Mouse (Mus musculus): ENCODE measurements around the gene Slc29a1. TPM values are rescaled to one million over a fixed set of nuclear protein-coding genes. Genes with fewer than 3 reads are reported as not detected.

The Slc29a1 gene
- total RNA-seq, 2 experiments from 2014 or later: 121 to 161 TPM

DNA sequence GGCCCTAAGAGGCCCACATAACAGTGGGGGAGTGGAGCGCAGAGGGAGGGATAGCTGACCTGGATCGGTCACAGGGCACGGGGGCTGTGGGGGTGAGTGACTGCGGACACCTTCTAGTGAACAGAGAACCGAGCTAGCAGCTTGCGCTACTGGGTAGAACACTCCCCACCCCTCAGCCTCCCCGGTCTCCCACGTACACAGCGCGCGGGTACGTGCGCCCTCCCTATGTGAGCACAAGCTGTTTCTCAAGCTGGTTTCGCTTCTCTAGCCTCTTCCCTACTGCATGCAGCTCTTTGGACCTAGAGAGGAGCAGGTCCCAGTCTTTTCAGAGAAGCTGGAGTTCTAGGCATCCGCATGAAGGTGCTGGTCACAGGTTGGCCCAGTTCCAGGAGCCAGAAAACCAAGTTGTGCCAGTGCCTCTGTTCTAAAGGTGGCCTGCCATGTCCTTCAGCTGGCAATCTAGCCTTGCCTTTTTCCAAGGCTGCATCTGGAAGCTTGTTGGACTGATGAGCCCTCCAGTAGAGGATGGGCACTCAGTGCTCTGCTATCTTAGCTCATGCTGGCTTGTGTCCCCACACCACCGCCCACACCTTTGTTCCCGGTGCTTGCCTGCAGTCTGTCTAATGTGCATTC, 25.2 kb downstream of the Slc29a1 start:
- DNase-seq (ENCODE audit: low spot score in 2 of 2): peak; percentile 64 to 74

- peak; percentile 98 for DNase-seq (ENCODE audit: low spot score in 2 of 2)
Measured at GRCm38 (mm10) chr17:45573780-45574123, 25.7 kb downstream of the Slc29a1 start.

DNA sequence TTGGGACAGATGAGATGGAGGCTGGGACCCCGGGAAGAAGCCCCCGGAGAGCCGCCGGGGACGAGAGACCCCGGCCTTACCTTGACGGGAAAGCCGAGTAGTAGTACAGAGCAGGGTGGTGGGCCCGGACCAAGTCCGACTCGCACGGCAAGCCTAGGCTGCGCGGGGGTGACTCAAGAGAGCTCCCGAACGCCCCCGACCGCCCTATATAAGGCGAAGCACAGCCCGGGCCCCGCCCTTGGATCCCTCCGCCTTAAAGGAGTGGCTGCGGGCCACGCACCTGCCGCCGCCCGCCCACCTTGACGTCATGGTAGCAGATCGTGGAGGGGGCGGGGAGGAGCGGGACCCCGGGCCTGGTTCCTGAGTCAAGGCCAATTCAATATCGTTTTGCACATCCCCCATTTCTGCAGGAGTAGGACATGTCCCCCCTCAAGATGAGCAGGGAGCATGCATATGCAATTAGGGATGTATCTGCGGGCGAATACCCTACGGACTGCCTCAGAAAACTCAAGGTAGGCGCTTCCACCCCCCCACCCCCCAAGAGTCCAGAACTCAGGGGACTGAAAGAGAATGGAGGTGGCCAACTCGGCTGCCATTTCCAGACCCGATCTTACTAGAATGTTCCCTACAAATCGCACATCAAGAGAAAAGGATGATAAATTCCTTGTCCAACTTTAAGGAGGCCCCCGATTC, 26.2 kb downstream of the Slc29a1 start, which contains the start of gene Hsp90ab1:
Gene Hsp90ab1, minus strand, starts transcription at position 185 of the 693 bp plus-strand sequence.
- peak; percentile 99 for DNase-seq (ENCODE audit: low spot score in 2 of 2)

GRCm38 (mm10) chr17:45572103-45573086, 27.0 kb downstream of the Slc29a1 start:
- DNase-seq (ENCODE audit: low spot score in 2 of 2): peak; percentile 75 to 77

DNA sequence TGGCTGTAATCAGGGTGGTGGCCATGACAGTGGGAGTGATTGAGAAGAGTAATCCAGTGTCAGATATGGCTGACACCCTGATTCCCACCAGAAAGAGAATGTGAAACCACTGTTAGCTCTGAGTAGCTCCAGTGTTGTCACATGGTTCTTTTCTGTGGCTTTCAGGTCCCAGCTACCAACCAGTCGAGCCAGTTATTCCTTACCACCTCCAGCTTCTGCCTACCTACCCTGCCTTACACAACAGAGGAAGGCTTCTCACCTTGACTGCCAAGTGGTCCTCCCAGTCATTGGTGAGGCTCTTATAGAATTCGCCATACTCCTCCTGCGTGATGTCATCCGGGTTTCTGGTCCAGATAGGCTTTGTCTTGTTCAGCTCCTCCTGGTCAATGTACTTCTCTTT, 29.4 kb downstream of the Slc29a1 start:
- DNase-seq (ENCODE audit: low spot score in 2 of 2): no peak

DNA sequence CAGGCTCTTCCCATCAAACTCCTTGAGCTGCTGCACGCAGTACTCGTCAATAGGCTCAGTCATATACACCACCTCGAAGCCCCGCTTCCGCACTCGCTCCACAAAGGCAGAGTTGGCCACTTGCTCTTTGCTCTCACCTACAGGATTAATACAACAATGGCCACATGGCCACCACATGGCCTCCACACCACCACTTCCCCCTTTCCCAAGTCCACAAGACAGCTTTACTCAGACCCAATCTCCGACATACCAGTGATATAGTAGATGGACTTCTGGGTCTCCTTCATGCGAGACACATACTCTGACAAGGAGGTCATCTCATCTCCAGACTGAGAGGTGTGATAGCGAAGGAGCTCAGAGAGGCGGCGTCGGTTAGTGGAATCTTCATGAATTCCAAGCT, 30.4 kb downstream of the Slc29a1 start:
- no peak for DNase-seq (ENCODE audit: low spot score in 2 of 2)

- no peak for DNase-seq (ENCODE audit: low spot score in 2 of 2)
Measured at GRCm38 (mm10) chr17:45567162-45567601, 32.2 kb downstream of the Slc29a1 start.

- no peak for DNase-seq (ENCODE audit: low spot score in 2 of 2)
Measured at GRCm38 (mm10) chr17:45566360-45567161, 32.8 kb downstream of the Slc29a1 start.

DNA sequence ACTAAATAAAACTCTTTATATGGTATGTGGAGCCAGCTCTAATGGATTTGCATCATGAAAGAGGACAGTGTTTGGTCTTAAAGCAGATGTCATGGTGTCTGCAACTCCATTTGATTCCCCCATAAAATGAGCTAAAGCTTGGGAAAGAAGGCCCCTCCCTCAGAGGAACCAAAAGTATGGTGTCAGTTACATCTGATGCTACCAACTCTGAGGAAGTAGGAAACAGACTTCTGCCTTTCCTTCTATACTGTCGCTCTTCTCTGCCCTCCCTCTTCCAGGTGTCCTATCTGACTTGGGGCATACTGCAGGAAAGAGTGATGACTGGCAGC, 33.4 kb downstream of the Slc29a1 start:
- DNase-seq (ENCODE audit: low spot score in 2 of 2): no peak

DNA sequence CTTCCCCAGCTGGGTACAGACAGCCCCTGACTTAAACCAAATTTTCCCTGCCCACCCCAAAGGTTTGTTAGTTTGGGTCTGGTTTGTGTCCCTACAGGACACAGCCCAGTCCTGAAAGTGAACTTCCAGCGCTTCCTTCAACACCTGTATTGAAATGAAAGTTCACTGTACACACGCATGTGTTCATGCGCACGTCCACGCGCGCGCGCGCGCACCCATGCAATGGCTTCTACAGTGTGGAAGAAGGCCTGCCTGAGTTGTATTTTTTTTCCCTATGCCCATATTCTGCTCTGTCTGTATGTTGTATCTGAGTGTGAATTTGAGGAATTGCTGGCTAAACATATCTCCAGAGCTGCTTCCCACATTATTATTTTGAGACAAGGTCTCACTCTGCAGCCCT, 34.3 kb downstream of the Slc29a1 start:
- no peak for DNase-seq (ENCODE audit: low spot score in 2 of 2)

GRCm38 (mm10) chr17:45564531-45565084, 34.8 kb downstream of the Slc29a1 start:
- no peak for DNase-seq (ENCODE audit: low spot score in 2 of 2)

- DNase-seq (ENCODE audit: low spot score in 2 of 2): peak; percentile 95 to 96
Measured at GRCm38 (mm10) chr17:45563655-45564530, 35.5 kb downstream of the Slc29a1 start, which contains the start of gene Slc35b2. TSS of gene Slc35b2 (plus strand) at chr17:45563874.

- no peak for DNase-seq (ENCODE audit: low spot score in 2 of 2)
Measured at GRCm38 (mm10) chr17:45563216-45563615, 36.2 kb downstream of the Slc29a1 start.

DNA sequence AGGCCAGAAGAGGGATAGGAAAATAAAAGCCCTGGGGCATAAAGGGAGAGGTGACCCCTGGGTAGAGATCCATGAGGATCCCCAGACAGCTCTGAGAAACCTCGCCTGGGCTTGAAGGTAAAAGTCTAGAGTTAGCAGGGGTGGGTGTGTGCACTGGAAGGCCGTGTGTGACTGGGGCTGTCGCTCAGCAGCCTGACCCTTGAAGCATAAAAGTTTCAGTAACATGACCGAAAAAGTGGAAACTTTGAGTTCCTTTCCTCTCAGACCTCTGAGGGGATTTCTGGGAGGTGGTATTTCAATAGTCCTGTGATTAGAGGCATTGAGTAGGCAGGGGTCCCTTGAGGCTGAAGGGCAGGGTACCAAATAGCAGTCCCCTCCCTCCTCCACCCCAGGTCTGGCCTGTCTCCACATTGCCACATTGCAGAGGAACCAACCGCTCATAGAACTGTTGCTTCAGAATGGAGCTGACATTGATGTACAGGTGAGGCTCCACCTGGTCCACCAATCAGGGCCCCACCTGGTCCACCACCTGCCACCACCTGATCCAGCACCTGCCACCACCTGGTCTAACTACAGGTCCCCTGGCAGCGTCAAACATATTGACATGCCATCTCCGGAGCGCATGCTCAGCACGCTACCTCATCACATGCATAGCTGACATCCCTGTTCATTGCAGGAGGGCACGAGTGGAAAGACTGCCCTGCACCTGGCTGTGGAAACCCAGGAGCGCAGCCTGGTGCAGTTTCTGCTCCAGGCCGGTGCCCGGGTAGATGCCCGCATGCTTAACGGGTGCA, 39.5 kb downstream of the Slc29a1 start:
- no peak for DNase-seq (ENCODE audit: low spot score in 2 of 2)

DNA sequence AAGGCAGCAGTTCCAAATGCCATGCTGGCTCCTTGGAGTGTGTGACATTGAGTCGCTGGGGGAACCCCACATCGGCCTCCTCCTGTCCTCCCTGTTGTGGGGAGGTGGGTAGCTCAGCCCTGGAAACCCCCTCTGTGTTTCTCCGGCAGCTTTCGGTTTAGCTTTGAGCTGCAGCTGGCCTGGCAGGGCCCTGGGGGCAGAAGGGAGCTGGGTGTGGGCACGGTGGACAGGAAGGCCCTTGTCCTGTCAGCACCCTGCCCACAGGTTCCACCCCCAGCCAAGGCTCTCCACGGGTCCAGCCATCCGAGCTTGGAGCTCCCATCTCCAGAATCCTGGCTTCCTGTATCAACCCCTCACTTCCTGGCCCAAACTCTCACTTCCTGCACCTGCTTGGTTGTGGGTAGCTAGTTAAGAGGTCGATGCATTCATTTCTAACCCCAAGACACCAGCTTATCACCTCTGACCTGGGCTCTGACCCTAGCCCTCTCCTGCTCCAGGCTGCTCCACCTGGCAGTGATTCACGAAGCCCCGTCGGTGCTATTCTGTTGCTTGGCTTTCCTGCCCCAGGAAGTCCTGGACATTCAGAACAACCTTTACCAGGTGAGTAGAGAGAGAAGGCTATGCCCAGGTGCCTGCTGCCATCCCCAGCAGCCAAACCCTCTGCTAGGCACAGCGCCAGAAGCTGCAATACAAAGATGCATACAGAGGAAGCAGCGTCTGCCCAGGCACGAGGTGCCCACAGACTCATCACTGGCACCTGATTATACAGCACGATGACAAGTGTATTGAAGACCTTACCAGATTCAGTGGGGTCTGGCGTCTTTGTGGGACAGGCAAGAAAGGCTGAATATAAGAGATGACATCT, 41.2 kb downstream of the Slc29a1 start:
- no peak for DNase-seq (ENCODE audit: low spot score in 2 of 2)

DNA sequence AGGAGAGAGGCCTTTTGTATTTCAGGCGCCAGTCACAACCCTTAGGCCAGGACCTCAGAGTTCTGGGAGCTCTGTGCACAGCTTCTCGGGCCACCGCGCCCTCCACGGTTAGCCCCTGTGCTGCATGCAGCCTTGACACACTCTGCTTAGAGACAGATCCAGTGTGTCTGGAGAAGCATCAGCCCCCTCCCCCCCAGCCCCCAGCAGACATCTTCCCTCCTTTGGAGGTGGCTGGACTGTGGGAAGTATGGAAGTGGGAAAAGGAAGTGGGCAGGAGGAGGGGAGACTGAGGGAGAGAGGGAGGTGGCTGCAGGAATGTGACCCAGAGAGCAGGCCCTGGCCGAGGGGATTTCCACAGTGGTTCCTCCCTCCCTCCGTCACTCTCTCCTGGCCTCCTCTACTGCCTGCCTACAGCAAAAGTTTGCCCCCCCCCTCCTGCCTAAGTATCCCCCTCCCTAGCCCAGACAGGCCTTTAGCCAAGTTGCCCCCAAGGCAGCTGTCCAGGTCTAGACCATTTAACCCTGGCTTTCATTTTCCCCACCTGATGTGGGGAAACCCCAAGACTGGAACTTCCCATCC, 42.1 kb downstream of the Slc29a1 start:
- DNase-seq (ENCODE audit: low spot score in 2 of 2): no peak

- DNase-seq (ENCODE audit: low spot score in 2 of 2): no peak
Measured at GRCm38 (mm10) chr17:45556514-45557245, 42.7 kb downstream of the Slc29a1 start.

Measured in adrenal gland, adult 18-20 months (tissue).